Comparison of ENCODE assay signal across 29 mouse cellular contexts in the genomic region with DNA sequence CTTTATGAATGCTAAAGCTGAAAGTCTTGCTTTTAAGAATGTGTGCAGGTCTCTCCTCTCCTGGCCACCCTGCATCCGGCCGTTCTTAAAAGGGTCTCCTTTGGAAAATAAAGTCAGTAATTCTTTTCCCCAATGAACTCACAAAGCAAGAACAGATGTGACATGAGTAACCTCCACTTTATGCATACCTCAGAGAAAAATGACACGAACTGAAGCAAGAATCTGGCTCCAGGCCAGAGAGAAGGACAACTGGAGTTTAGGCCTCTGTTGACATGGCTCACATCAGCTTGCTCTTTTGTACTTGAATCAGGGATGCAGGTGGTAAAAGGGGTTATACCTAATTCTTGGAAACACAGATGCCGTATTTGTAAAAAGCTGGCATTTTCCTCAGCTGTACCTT.
DNase-seq lines count a peak whose midpoint lies in the region; ATAC-seq and TF ChIP-seq lines count a peak whose summit lies in the region.
"Had no signal": no experiment of that assay in that cellular context is flagged by ENCODE, and none has a peak within 500 bp of the region (broad histone marks: within the 10 kb centered on the region; RNA-seq: fewer than 3 reads in every experiment).

No protein-coding gene starts in this region.

- no peak overlapping the region for H3K4me2 ChIP-seq in kidney, postnatal 0 days (ENCODE audit: low read length)
- H3K4me2 ChIP-seq: embryonic facial prominence, embryonic 15.5 days; forebrain, embryonic 15.5 days; heart, embryonic 11.5 days; liver, embryonic 11.5 days; neural tube, embryonic 13.5 days; stomach, embryonic 15.5 days had no signal

- H3K36me3 ChIP-seq in kidney, postnatal 0 days (ENCODE audit: insufficient read depth, low read length) = no peaks in the 10 kb centered on the region
- H3K36me3 ChIP-seq: embryonic facial prominence, embryonic 15.5 days; forebrain, embryonic 15.5 days; midbrain, embryonic 10.5 days; neural tube, embryonic 13.5 days; stomach, embryonic 15.5 days had no signal

- H3K9me3 ChIP-seq in kidney, postnatal 0 days (replicated peaks; ENCODE audit: low read length) = no peaks in the 10 kb centered on the region
- H3K9me3 ChIP-seq: embryonic facial prominence, embryonic 15.5 days; forebrain, embryonic 15.5 days; midbrain, embryonic 10.5 days; neural tube, embryonic 13.5 days; stomach, embryonic 15.5 days had no signal

- H3K9ac ChIP-seq in kidney, postnatal 0 days (ENCODE audit: low read depth, low read length) = no peak overlapping the region
- H3K9ac ChIP-seq: embryonic facial prominence, embryonic 15.5 days; forebrain, embryonic 15.5 days; liver, postnatal 0 days; neural tube, embryonic 13.5 days; stomach, embryonic 15.5 days had no signal

- H3K4me3 ChIP-seq in kidney, postnatal 0 days (replicated peaks; ENCODE audit: low read depth, low read length) = no peak overlapping the region
- H3K4me3 ChIP-seq: embryonic facial prominence, embryonic 15.5 days; forebrain, embryonic 15.5 days; midbrain, embryonic 10.5 days; myocyte; neural tube, embryonic 13.5 days; stomach, embryonic 15.5 days had no signal

- no peaks in the 10 kb centered on the region for H3K27me3 ChIP-seq in kidney, postnatal 0 days (ENCODE audit: insufficient read depth, low read length)
- H3K27me3 ChIP-seq: embryonic facial prominence, embryonic 15.5 days; forebrain, embryonic 15.5 days; neural tube, embryonic 13.5 days; stomach, embryonic 15.5 days had no signal

- TF ChIP-seq CTCF in kidney, postnatal 0 days (IDR thresholded peaks at IDR 0.05; ENCODE audit: low read depth) = no peak

- H3K27ac ChIP-seq in kidney, postnatal 0 days = no peak overlapping the region
- H3K27ac ChIP-seq: embryonic facial prominence, embryonic 15.5 days; forebrain, embryonic 15.5 days; macrophage; midbrain, embryonic 10.5 days; neural tube, embryonic 13.5 days; stomach, embryonic 15.5 days had no signal

- peak; percentile 7 for DNase-seq in kidney, postnatal 0 days (ENCODE audit: low spot score)
- DNase-seq in kidney, postnatal 10 days = no peak
- DNase-seq in 3T3-L1 (ENCODE audit: low read depth, low spot score) (peak; percentile 33), adipocyte (ENCODE audit: low spot score) (peak; percentile 5)
- DNase-seq in forelimb bud, embryonic 11.5 days (ENCODE audit: low read depth, low spot score) = peak; percentile 35
- no peak for DNase-seq in spleen, postnatal 10 days (ENCODE audit: low spot score in 2 of 2)
- no peak for DNase-seq in right cerebral cortex, postnatal 4 days
- DNase-seq: adrenal gland, postnatal 14 days; cerebellum, adult 8-10 months; cerebellum, postnatal 36 days; gastrocnemius, postnatal 10 days; heart, adult 11 months; kidney, adult 18-20 months; layer of hippocampus, postnatal 36 days; liver, postnatal 0 days; retina, postnatal 1 day; right cerebral cortex, postnatal 25 days; thymus, adult 18-20 months; thymus, postnatal 4 days had no signal

- no peak for ATAC-seq in kidney, postnatal 0 days (replicated peaks; ENCODE audit: low FRiP score, low read depth)
- ATAC-seq: forebrain, embryonic 15.5 days; liver, postnatal 0 days; lung, postnatal 0 days had no signal

- H3K4me1 ChIP-seq in kidney, postnatal 0 days (replicated peaks; ENCODE audit: insufficient read depth, low read length) = no peaks in the 10 kb centered on the region
- H3K4me1 ChIP-seq: embryonic facial prominence, embryonic 15.5 days; forebrain, embryonic 15.5 days; midbrain, embryonic 10.5 days; neural tube, embryonic 13.5 days; stomach, embryonic 15.5 days had no signal

- 57% methylated on average over 4 of the region's 4 CpGs for WGBS in kidney, postnatal 0 days

Comparison
In these comparisons a context has a peak if more than half of its experiments do, and no peak if none do; other contexts are left out.
1. DNase-seq: peak in kidney, postnatal 0 days (single experiment), 3T3-L1 (single experiment), adipocyte (single experiment) and forelimb bud, embryonic 11.5 days (single experiment); none in kidney, postnatal 10 days (single experiment), spleen, postnatal 10 days (0 of 2) and right cerebral cortex, postnatal 4 days (single experiment).